Mouse (Mus musculus) limb, embryonic 12.5 days (tissue): ENCODE results near the gene Hps6. TPM values are rescaled to one million over a fixed set of nuclear protein-coding genes. Genes with fewer than 3 reads are reported as not detected.

ENCODE experiments used
- ATAC-seq: fragments of 200-750 bp; cut with Nextera tagmentation; 2 replicates; pipeline ENCODE4 v1.8.0; 2017; ENCODE audit warnings: low read depth, moderate TSS enrichment; ENCODE audit not compliant: insufficient number of reproducible peaks, insufficient read depth, low FRiP score, low TSS enrichment
- H3K27ac ChIP-seq: fragments of 300-500 bp; sonication (generic); 2 replicates; pipeline ENCODE4 v1.5.1; 2016; ENCODE audit warnings: mild to moderate bottlenecking, moderate library complexity
- H3K27me3 ChIP-seq: fragments of 300-500 bp; sonication (generic); 2 replicates; pipeline ENCODE4 v1.6.1; 2016; ENCODE audit warnings: mild to moderate bottlenecking, moderate library complexity
- H3K36me3 ChIP-seq: fragments of 300-500 bp; sonication (generic); 2 replicates; pipeline ENCODE4 v1.6.1; 2016; ENCODE audit warnings: mild to moderate bottlenecking, moderate library complexity
- H3K4me1 ChIP-seq: fragments of 300-500 bp; sonication (generic); replicated peaks from 2 replicates; pipeline ENCODE4 v1.6.1; 2016
- H3K4me2 ChIP-seq: fragments of 300-500 bp; sonication (generic); 2 replicates; pipeline ENCODE4 v1.6.1; 2016; ENCODE audit warnings: mild to moderate bottlenecking, moderate library complexity
- H3K4me3 ChIP-seq: fragments of 300-500 bp; sonication (generic); replicated peaks from 2 replicates; pipeline ENCODE4 v1.5.1; 2016; ENCODE audit warnings: mild to moderate bottlenecking
- H3K9ac ChIP-seq: fragments of 300-500 bp; sonication (generic); replicated peaks from 2 replicates; pipeline ENCODE4 v1.6.1; 2016; ENCODE audit warnings: mild to moderate bottlenecking, moderate library complexity
- H3K9me3 ChIP-seq: fragments of 300-500 bp; sonication (generic); 2 replicates; pipeline ENCODE4 v1.6.1; 2016; ENCODE audit warnings: mild to moderate bottlenecking, moderate library complexity
- WGBS: fragments of 180-500 bp; shearing (Covaris S2); methylation state at CpG from one replicate; pipeline ENCODE4 v1.1.7; 2016; 5-methylcytosine and 5-hydroxymethylcytosine counted together
- polyA plus RNA-seq: library from polyadenylated mRNA; unstranded; fragments of >200 nt; fragmentation: Nextera tagmentation; extraction: Ambion mirVana; gene quantifications from 2 replicates; pipeline ENCODE4 v1.2.1, GENCODE M21; 2016

Hps6 gene
- polyA plus RNA-seq, 1 experiment from 2014 or later, result 7.2 TPM

DNA sequence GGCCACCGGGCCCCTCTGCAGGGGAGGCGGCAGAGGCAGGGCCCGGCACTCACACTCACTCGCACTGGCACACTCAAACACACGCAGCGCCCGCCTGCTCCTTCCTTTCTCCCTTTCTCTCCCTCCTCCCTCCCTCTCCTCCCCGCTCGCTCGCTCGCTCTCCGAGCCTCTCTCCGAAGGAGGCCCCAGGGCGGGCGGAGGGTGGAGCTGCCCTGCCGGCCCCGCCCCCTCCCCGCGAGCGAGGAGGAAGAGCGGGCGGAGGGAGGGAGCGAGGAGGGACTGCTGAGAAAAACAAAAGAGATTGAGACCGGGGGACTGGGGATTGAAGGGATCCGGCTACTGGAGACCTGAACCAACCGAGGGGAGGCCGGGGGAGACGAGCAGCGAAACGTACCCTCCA lies 36.2 kb downstream of the Hps6 start:
- ATAC-seq, result peak; percentile 61
- Histone ChIP-seq H3K4me1 (peaks cover 67% of the 10 kb centered on the region), H3K9ac (peak overlapping the region; percentile 97), H3K36me3 (peaks cover 27% of the 10 kb centered on the region), H3K4me2 (peak overlapping the region; percentile 98), H3K27me3 (no peaks in the 10 kb centered on the region), H3K9me3 (no peaks in the 10 kb centered on the region), H3K4me3 (peak overlapping the region; percentile 95), H3K27ac (peak overlapping the region; percentile 99)
- WGBS, result under 1% methylated on average over 25 of the region's 30 CpGs

DNA sequence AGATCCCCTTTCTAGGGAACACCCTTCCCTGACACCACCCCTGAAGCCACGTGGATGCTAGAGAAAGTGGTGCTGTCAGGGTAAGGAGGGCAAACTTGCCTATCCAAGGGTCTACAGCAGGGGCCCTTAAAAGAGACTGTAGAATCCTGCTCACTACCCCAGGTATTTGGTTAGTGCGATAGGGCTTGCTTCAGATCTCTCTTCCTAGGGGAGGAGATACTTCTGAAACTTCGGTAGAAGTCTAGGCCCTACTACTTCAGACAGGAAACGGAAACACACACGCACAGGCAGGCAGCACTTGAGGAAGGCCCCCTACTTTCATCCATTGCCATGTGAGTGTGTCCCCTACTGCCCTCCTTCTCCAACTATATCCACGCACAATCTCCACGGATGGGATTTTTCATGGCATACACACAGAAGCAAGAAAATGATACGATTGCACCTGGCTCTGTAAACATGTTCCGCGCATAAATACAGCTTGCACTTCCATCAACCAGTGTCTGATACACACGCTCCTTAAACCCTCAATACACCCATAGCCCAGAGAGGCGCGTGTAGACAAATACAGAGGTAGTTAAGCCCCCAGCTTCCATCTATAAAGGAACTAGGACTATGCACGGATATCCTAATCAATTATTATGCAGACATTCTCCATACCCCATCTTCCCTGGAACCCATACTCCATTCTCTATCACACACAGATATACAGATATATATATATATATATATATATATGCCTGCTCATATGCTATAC lies 37.0 kb downstream of the Hps6 start:
- Histone ChIP-seq H3K4me2 (peak overlapping the region; percentile 98), H3K4me1 (peaks cover 67% of the 10 kb centered on the region), H3K36me3 (peaks cover 19% of the 10 kb centered on the region), H3K9ac (peak overlapping the region; percentile 97), H3K27ac (peak overlapping the region; percentile 99), H3K27me3 (no peaks in the 10 kb centered on the region), H3K9me3 (no peaks in the 10 kb centered on the region), H3K4me3 (peak overlapping the region; percentile 95)
- no peak for ATAC-seq
- 47% methylated on average over 14 of the region's 14 CpGs for WGBS

DNA sequence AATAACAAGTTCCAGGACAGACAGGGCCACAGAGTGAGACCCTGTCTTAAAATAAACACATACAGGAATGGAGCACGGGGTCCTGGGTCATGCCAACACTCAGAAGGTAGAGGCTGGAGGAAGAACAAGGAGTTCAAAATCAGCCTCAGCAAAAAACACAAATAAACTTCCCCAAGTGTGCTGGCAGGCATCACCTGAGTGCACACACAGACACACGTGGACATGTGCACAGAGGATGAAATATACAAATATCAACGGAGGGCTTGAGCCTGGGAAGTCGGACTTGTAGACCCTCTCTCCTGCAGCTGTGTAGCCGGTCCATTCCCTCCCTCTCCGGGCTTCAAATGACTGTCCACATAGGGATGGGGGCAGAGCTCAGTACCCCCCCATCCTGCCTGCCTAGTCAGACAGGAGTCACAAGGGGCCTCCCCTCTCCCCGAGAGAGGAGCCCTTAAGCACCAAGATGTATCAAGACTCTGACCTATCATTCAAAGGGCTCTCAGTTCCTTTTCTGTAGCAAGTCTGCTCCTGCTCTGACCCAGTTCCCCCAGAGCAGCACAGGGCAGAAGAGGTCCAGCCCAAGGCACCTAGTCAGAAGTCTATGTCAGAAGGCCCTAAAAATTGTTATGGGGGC lies 38.1 kb downstream of the Hps6 start:
- peaks cover 8% of the 10 kb centered on the region; the same call in 1 of the 2 replicates for H3K36me3 ChIP-seq
- no peak for ATAC-seq
- H3K9me3 ChIP-seq, result no peaks in the 10 kb centered on the region
- H3K27ac ChIP-seq, result peak overlapping the region; percentile 99
- H3K4me2 ChIP-seq, result peak overlapping the region; percentile 98
- peak overlapping the region; percentile 95 for H3K4me3 ChIP-seq
- no peaks in the 10 kb centered on the region for H3K27me3 ChIP-seq
- 29% methylated on average over 7 of the region's 7 CpGs for WGBS
- H3K9ac ChIP-seq, result peak overlapping the region; percentile 65
- peaks cover 74% of the 10 kb centered on the region for H3K4me1 ChIP-seq

DNA sequence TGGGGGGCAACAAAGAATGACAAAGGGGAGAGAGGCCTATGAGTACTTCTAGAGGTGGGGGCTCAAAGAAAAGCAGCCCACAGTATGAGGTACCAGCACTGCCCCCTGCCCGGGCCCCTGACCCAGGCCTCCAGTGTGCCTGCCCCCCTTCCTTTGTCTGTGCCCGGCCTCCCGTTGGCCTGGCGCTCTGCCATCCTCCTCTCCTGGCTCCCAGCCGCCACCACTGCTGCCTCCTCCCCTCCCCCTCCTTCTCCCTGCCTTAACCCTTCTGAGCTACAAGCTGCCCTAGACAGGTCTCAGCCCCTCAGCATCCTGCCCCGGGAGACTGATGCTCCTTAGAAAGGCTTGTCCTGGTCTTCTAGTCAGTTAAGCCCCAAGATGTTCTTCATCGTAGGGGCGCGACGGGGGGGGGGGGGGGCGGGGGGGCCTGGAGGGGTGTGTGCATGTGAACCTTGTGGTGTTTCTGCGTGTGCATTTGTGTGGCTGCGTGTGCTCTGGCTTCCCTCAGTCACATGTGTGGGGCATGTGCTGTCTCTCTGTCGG lies 38.7 kb downstream of the Hps6 start:
- Histone ChIP-seq H3K27ac (peak overlapping the region; percentile 99), H3K36me3 (peaks cover 2% of the 10 kb centered on the region; the same call in 1 of the 2 replicates), H3K27me3 (no peaks in the 10 kb centered on the region), H3K9me3 (no peaks in the 10 kb centered on the region), H3K4me2 (peak overlapping the region; percentile 98), H3K9ac (peak overlapping the region; percentile 65), H3K4me3 (peak overlapping the region; percentile 95), H3K4me1 (peaks cover 73% of the 10 kb centered on the region)
- WGBS, result 0% methylated on average over 12 of the region's 14 CpGs
- peak; percentile 17; the same call in 1 of the 2 replicates for ATAC-seq

DNA sequence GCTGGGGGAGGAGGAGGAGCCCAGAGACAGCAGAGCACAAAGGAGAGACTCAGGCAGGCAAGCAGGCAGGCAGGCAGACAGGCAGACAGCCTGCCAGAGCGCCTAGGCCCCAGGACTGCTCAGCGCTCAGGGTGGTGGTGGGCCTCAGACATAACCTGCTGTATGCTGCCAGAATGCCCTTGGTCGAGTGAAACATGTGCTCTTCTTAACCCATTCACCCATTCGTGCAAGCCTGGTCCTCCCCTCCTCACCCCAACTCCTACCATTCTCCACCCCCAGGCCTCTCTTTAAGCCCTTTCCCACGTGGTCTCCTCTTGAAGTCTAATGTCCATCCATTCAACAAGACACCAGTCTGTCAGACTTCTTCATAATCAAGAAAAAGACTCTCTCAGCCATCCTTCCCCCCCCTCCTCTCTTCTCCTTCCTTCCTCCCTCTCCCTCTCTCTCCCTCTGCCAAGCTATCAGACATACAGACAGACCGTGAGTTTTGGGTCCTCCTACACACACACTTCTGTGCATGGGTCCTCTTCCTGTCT lies 39.2 kb downstream of the Hps6 start:
- no peak for ATAC-seq
- peak overlapping the region; percentile 99 for H3K27ac ChIP-seq
- peak overlapping the region; percentile 98 for H3K4me2 ChIP-seq
- peaks cover 68% of the 10 kb centered on the region for H3K4me1 ChIP-seq
- H3K9me3 ChIP-seq, result no peaks in the 10 kb centered on the region
- H3K27me3 ChIP-seq, result no peaks in the 10 kb centered on the region
- H3K9ac ChIP-seq, result peak overlapping the region; percentile 65
- peak overlapping the region; percentile 95 for H3K4me3 ChIP-seq
- 6% methylated on average over 6 of the region's 6 CpGs for WGBS
- no peaks in the 10 kb centered on the region for H3K36me3 ChIP-seq

- peak overlapping the region; percentile 95 for H3K4me3 ChIP-seq
- H3K27ac ChIP-seq, result peak overlapping the region; percentile 99
- H3K4me1 ChIP-seq, result peaks cover 61% of the 10 kb centered on the region
- no peak for ATAC-seq
- H3K27me3 ChIP-seq, result no peaks in the 10 kb centered on the region
- H3K9ac ChIP-seq, result 0 out of 2 replicates have a peak overlapping the region, but pooled peaks have one; percentile 95
- no peaks in the 10 kb centered on the region for H3K9me3 ChIP-seq
- no peaks in the 10 kb centered on the region for H3K36me3 ChIP-seq
- peak overlapping the region; percentile 98 for H3K4me2 ChIP-seq
- WGBS, result 67% methylated on average over 7 of the region's 7 CpGs
Measured at GRCm38 (mm10) chr19:46043380-46043779, 40.1 kb downstream of the Hps6 start.

DNA sequence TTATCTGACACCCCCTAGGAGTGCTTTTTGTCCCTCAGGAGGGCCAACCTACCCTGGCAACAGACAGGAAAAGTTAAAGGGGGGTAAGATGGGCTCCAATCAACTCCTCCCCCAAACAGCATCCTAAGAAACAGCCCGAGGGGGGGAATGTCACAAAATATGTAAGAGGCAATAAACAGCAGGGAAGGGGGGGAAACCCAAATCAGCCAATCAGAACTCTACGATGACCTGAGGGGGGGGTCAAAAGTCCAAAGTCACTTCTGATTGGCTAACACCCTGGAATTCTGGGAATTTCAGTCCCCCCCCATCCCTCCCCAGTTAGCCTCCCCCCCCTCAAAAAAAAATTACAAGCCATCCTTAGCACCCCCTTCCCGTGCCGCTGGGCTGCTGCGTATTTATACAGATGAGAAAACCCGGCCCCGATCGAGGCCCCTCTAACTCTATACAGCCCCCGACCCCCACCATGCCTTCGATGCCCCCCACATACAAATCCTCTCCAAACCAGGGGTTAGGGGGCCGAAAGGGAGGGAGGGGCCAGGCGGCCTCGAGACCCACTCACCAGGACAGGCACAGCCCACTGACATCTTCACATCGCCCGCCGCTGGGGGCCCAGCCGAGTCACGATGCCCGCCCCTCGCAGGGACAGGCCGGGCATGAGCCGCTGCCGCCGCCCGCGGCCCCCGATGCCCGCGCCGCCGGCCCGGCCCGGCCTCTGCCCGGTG lies 41.1 kb downstream of the Hps6 start, which contains the start of gene Pprc1:
Gene Pprc1, plus strand, starts transcription at position 616 of the 722 bp plus-strand sequence.
- 0 out of 2 replicates have a peak, but pooled peaks have one; percentile 0 for ATAC-seq
- Histone ChIP-seq H3K36me3 (no peaks in the 10 kb centered on the region), H3K27me3 (no peaks in the 10 kb centered on the region), H3K27ac (peak within 1 kb of the TSS; percentile 99), H3K4me1 (peaks cover 61% of the 10 kb centered on the region), H3K4me2 (peak within 1 kb of the TSS; percentile 98), H3K9ac (peak within 1 kb of the TSS; percentile 95), H3K9me3 (no peaks in the 10 kb centered on the region), H3K4me3 (peak within 1 kb of the TSS; percentile 95)
- under 1% methylated on average over 33 of the region's 34 CpGs for WGBS

GRCm38 (mm10) chr19:46044993-46045695 lies 41.8 kb downstream of the Hps6 start, which contains the start of gene Ldb1:
Gene Ldb1, minus strand, starts transcription at chr19:46045214.
- H3K4me2 ChIP-seq, result peak within 1 kb of the TSS; percentile 98
- no peaks in the 10 kb centered on the region for H3K36me3 ChIP-seq
- H3K9me3 ChIP-seq, result no peaks in the 10 kb centered on the region
- peaks cover 55% of the 10 kb centered on the region for H3K4me1 ChIP-seq
- peak within 1 kb of the TSS; percentile 95 for H3K9ac ChIP-seq
- WGBS, result under 1% methylated on average over 77 of the region's 84 CpGs
- no peaks in the 10 kb centered on the region for H3K27me3 ChIP-seq
- H3K4me3 ChIP-seq, result peak within 1 kb of the TSS; percentile 95
- H3K27ac ChIP-seq, result peak within 1 kb of the TSS; percentile 99
- ATAC-seq, result peak; percentile 72

GRCm38 (mm10) chr19:46045696-46046311 lies 42.5 kb downstream of the Hps6 start:
- no peaks in the 10 kb centered on the region for H3K9me3 ChIP-seq
- no peaks in the 10 kb centered on the region for H3K27me3 ChIP-seq
- peak overlapping the region; percentile 95 for H3K9ac ChIP-seq
- 0% methylated on average over 7 of the region's 7 CpGs for WGBS
- H3K4me2 ChIP-seq, result peak overlapping the region; percentile 98
- peak overlapping the region; percentile 99 for H3K27ac ChIP-seq
- H3K4me3 ChIP-seq, result peak overlapping the region; percentile 95
- H3K4me1 ChIP-seq, result peaks cover 49% of the 10 kb centered on the region
- ATAC-seq, result peak; percentile 18
- no peaks in the 10 kb centered on the region for H3K36me3 ChIP-seq

- Histone ChIP-seq H3K4me2 (peak overlapping the region; percentile 98), H3K4me3 (peak overlapping the region; percentile 95; the same call in 1 of the 2 replicates), H3K27me3 (no peaks in the 10 kb centered on the region), H3K36me3 (no peaks in the 10 kb centered on the region), H3K9me3 (no peaks in the 10 kb centered on the region), H3K27ac (peak overlapping the region; percentile 99), H3K9ac (no peak overlapping the region), H3K4me1 (peaks cover 41% of the 10 kb centered on the region)
- WGBS, result 11% methylated on average over 10 of the region's 10 CpGs
- ATAC-seq, result no peak
Measured at GRCm38 (mm10) chr19:46046621-46047025, 43.3 kb downstream of the Hps6 start.
